Comparison of ENCODE assay signal across 15 mouse cellular contexts in the genomic region with DNA sequence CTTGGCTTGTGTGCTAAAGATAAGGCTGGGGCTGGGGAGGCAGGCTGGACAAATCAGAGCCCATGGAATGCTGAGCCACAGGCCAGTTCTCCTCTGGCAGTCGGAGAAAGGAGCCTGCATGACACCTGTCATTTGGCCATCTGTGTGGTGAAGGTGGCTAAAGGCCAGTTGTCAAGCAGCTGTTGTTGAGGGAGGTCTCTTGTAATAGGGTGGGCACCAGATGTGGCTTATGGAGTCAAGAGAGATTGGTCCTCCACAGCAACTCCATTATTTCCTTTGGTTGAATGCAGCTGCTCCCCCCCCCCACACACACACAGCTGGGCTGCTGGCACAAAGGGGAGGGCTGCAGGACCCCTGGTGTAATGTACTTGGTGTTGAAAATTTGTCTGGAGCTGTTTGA.
"Had no signal": no experiment of that assay in that cellular context is flagged by ENCODE, and none has a peak within 500 bp of the region (broad histone marks: within the 10 kb centered on the region; RNA-seq: fewer than 3 reads in every experiment).

No protein-coding gene starts in this region.

- H3K27ac ChIP-seq: intestine, embryonic 15.5 days; layer of hippocampus, adult 2 months; lung, embryonic 15.5 days; macrophage; midbrain, embryonic 12.5 days; stomach, embryonic 15.5 days had no signal

- ATAC-seq: intestine, embryonic 15.5 days; midbrain, embryonic 16.5 days had no signal

- H3K9me3 ChIP-seq: intestine, embryonic 15.5 days; lung, embryonic 15.5 days; midbrain, embryonic 12.5 days; stomach, embryonic 15.5 days had no signal

- H3K36me3 ChIP-seq: intestine, embryonic 15.5 days; lung, embryonic 15.5 days; midbrain, embryonic 12.5 days; stomach, embryonic 15.5 days had no signal

- H3K4me3 ChIP-seq: intestine, embryonic 15.5 days; layer of hippocampus, adult 2 months; lung, embryonic 15.5 days; midbrain, embryonic 12.5 days; stomach, embryonic 15.5 days had no signal

- H3K4me2 ChIP-seq: intestine, embryonic 15.5 days; lung, embryonic 15.5 days; midbrain, embryonic 12.5 days; stomach, embryonic 15.5 days had no signal

- H3K27me3 ChIP-seq: intestine, embryonic 15.5 days; lung, embryonic 15.5 days; stomach, embryonic 15.5 days had no signal

- H3K9ac ChIP-seq: intestine, embryonic 15.5 days; lung, embryonic 15.5 days; midbrain, embryonic 12.5 days; stomach, embryonic 15.5 days had no signal

- DNase-seq: kidney, adult 18-20 months; kidney, postnatal 10 days; kidney, postnatal 4 days; left cerebral cortex, postnatal 4 days; lung, postnatal 14 days; right cerebral cortex, postnatal 14 days; thymus, adult 2 months; thymus, postnatal 36 days had no signal
